Mouse (Mus musculus) gastrocnemius, adult 8-10 months (tissue): Measurements from ENCODE around the gene Zfp978. TPM values are rescaled to one million over a fixed set of nuclear protein-coding genes. Genes with fewer than 3 reads are reported as not detected.

Experiments used
- total RNA-seq, 4 experiments: library from RNA; stranded (reverse); gene quantifications; 2 replicates each; pipeline ENCODE4 v1.2.4; 2022

Gene Zfp978
- total RNA-seq, 4 experiments from 2014 or later = not detected

Other genes with a start within 250 kb of the Zfp978 start
- 1 to 10 TPM in 2 of 4 experiments, under 1 TPM in 2; 0.68 to 1.8 (median 0.97) TPM for gene Zfp991, start 229.3 kb upstream of the Zfp978 start, total RNA-seq
- gene Zfp988, start 55.6 kb upstream of the Zfp978 start, total RNA-seq = under 1 TPM in 1 of 4 experiments, not detected in 3; 0.11 TPM
- gene Zfp982, start 131.1 kb downstream of the Zfp978 start, total RNA-seq = 1 to 10 TPM; 1.4 to 3.0 (median 2.2) TPM
- gene Gm16503, start 178.9 kb downstream of the Zfp978 start, total RNA-seq = under 1 TPM in 1 of 4 experiments, not detected in 3; 0.09 TPM
- under 1 TPM in 1 of 4 experiments, not detected in 3; 0.58 TPM for gene Zfp985, start 192.0 kb downstream of the Zfp978 start, total RNA-seq